ENCODE assay signal across 14 mouse cellular contexts in genomic region chr4:124606180-124606579, GRCm38 (mm10). TPM values are rescaled to one million over a fixed set of nuclear protein-coding genes. Genes with fewer than 3 reads are reported as not detected.
A peak's percentile ranks its signal among the peaks of the same experiment; 100 is the strongest.
DNase-seq lines count a peak whose midpoint lies in the region; ATAC-seq and TF ChIP-seq lines count a peak whose summit lies in the region.
"Had no signal": no experiment of that assay in that cellular context is flagged by ENCODE, and none has a peak within 500 bp of the region (broad histone marks: within the 10 kb centered on the region; RNA-seq: fewer than 3 reads in every experiment).

No protein-coding gene starts in this region.

- no peak for TF ChIP-seq CTCF in E14TG2a.4 (conservative IDR thresholded peaks at IDR 0.05; ENCODE audit: low read length)

- H3K36me3 ChIP-seq in hindbrain, embryonic 11.5 days (ENCODE audit: control insufficient read depth, insufficient read depth, low read length): no peaks in the 10 kb centered on the region
- no peaks in the 10 kb centered on the region for H3K36me3 ChIP-seq in hindbrain, embryonic 16.5 days (ENCODE audit: control insufficient read depth, insufficient read depth, low read length)
- no peaks in the 10 kb centered on the region for H3K36me3 ChIP-seq in E14TG2a.4 (ENCODE audit: insufficient read depth, low read length)
- no peaks in the 10 kb centered on the region for H3K36me3 ChIP-seq in liver, embryonic 12.5 days
- H3K36me3 ChIP-seq: neural tube, embryonic 12.5 days had no signal

- no peak overlapping the region for H3K4me3 ChIP-seq in hindbrain, embryonic 11.5 days (ENCODE audit: low read depth, low read length)
- no peak overlapping the region for H3K4me3 ChIP-seq in hindbrain, embryonic 16.5 days (ENCODE audit: low read length)
- peak overlapping the region; percentile 8; the same call in 1 of the 2 replicates for H3K4me3 ChIP-seq in E14TG2a.4 (replicated peaks; ENCODE audit: low read length)
- peak overlapping the region; percentile 47 for H3K4me3 ChIP-seq in liver, embryonic 12.5 days
- H3K4me3 ChIP-seq: neural tube, embryonic 12.5 days had no signal

- 90% methylated on average over 3 of the region's 3 CpGs for WGBS in hindbrain, embryonic 11.5 days
- 86% methylated on average over 3 of the region's 3 CpGs for WGBS in hindbrain, embryonic 16.5 days
- WGBS in liver, embryonic 12.5 days (ENCODE audit: insufficient replicate concordance): 23% methylated on average over 3 of the region's 3 CpGs

- no peak overlapping the region for H3K4me2 ChIP-seq in hindbrain, embryonic 11.5 days (replicated peaks; ENCODE audit: low read depth, low read length)
- H3K4me2 ChIP-seq in hindbrain, embryonic 16.5 days (ENCODE audit: low read length): no peak overlapping the region
- H3K4me2 ChIP-seq in liver, embryonic 12.5 days: peak overlapping the region; percentile 76
- H3K4me2 ChIP-seq: neural tube, embryonic 12.5 days had no signal

- H3K9me3 ChIP-seq in hindbrain, embryonic 11.5 days (ENCODE audit: control insufficient read depth, low read length): no peaks in the 10 kb centered on the region
- H3K9me3 ChIP-seq in hindbrain, embryonic 16.5 days (ENCODE audit: control insufficient read depth, low read length): no peaks in the 10 kb centered on the region
- H3K9me3 ChIP-seq in E14TG2a.4 (ENCODE audit: low read length): no peaks in the 10 kb centered on the region
- no peaks in the 10 kb centered on the region for H3K9me3 ChIP-seq in liver, embryonic 12.5 days (replicated peaks)
- H3K9me3 ChIP-seq: neural tube, embryonic 12.5 days had no signal

- peak; percentile 38; the same call in 1 of the 2 replicates for ATAC-seq in hindbrain, embryonic 11.5 days (ENCODE audit: low FRiP score)
- no peak for ATAC-seq in hindbrain, embryonic 16.5 days
- peak; percentile 96 for ATAC-seq in liver, embryonic 12.5 days

- H3K9ac ChIP-seq in hindbrain, embryonic 11.5 days (ENCODE audit: low read depth, low read length): no peak overlapping the region
- H3K9ac ChIP-seq in hindbrain, embryonic 16.5 days (ENCODE audit: low read depth, low read length): no peak overlapping the region
- peak overlapping the region; percentile 70 for H3K9ac ChIP-seq in liver, embryonic 12.5 days
- H3K9ac ChIP-seq: neural tube, embryonic 12.5 days had no signal

- H3K27me3 ChIP-seq in hindbrain, embryonic 11.5 days (ENCODE audit: control insufficient read depth, insufficient read depth, low read length): no peaks in the 10 kb centered on the region
- H3K27me3 ChIP-seq in hindbrain, embryonic 16.5 days (replicated peaks; ENCODE audit: control insufficient read depth, insufficient read depth, low read length): peaks cover 3% of the 10 kb centered on the region
- H3K27me3 ChIP-seq in E14TG2a.4 (ENCODE audit: insufficient read depth, low read length): peaks cover 51% of the 10 kb centered on the region
- H3K27me3 ChIP-seq in liver, embryonic 12.5 days (replicated peaks): peaks cover 38% of the 10 kb centered on the region

- H3K4me1 ChIP-seq in hindbrain, embryonic 11.5 days (replicated peaks; ENCODE audit: control insufficient read depth, insufficient read depth, low read length): no peaks in the 10 kb centered on the region
- no peaks in the 10 kb centered on the region for H3K4me1 ChIP-seq in hindbrain, embryonic 16.5 days (ENCODE audit: control insufficient read depth, insufficient read depth, low read depth, low read length)
- peaks cover 38% of the 10 kb centered on the region for H3K4me1 ChIP-seq in E14TG2a.4 (replicated peaks; ENCODE audit: low read depth, low read length)
- H3K4me1 ChIP-seq in liver, embryonic 12.5 days: peaks cover 65% of the 10 kb centered on the region
- H3K4me1 ChIP-seq: neural tube, embryonic 12.5 days had no signal

- DNase-seq in hindbrain, embryonic 11.5 days (ENCODE audit: low spot score): no peak
- DNase-seq in R1 (ENCODE audit: low read depth, low spot score): peak; percentile 55
- DNase-seq in urinary bladder, postnatal 36 days (ENCODE audit: low spot score in 2 of 2): no peak
- no peak for DNase-seq in cerebellum, postnatal 36 days
- DNase-seq in kidney, adult 11 months: no peak
- DNase-seq: adrenal gland, adult 8-10 months; cerebellum, adult 9-10 months had no signal

- no peak overlapping the region for H3K27ac ChIP-seq in hindbrain, embryonic 11.5 days (ENCODE audit: low read depth, low read length)
- no peak overlapping the region for H3K27ac ChIP-seq in hindbrain, embryonic 16.5 days (ENCODE audit: low read depth, low read length)
- H3K27ac ChIP-seq in liver, embryonic 12.5 days: peak overlapping the region; percentile 96
- H3K27ac ChIP-seq: neural tube, embryonic 12.5 days had no signal

RNA-seq across cellular contexts. Expression of gene 3100002H09Rik, which starts 4.4 kb away (rescaled TPM):
- 0.40 and 0.53 TPM in 2 replicates for polyA plus RNA-seq in hindbrain, embryonic 11.5 days (2014; fragmentation: Nextera tagmentation; extraction: Ambion mirVana)
- polyA plus RNA-seq in hindbrain, embryonic 16.5 days (2015; fragmentation: Nextera tagmentation; extraction: Ambion mirVana): 0.36 and 0.49 TPM in 2 replicates
- polyA plus RNA-seq in liver, embryonic 12.5 days (2016; fragmentation: Nextera tagmentation; extraction: Ambion mirVana): not detected in 2 replicates
- polyA plus RNA-seq: heart, embryonic 14.5 days; intestine, embryonic 14.5 days; thymus, postnatal 0 days had no signal

RNA-seq across cellular contexts. Expression of gene Pou3f1, which starts 50.4 kb away (rescaled TPM):
- polyA plus RNA-seq in hindbrain, embryonic 11.5 days (2014; fragmentation: Nextera tagmentation; extraction: Ambion mirVana): 17.4 and 18.8 TPM in 2 replicates
- polyA plus RNA-seq in hindbrain, embryonic 16.5 days (2015; fragmentation: Nextera tagmentation; extraction: Ambion mirVana): 3.0 and 6.7 TPM in 2 replicates
- polyA plus RNA-seq in liver, embryonic 12.5 days (2016; fragmentation: Nextera tagmentation; extraction: Ambion mirVana): 0.02 and 0.22 TPM in 2 replicates

Comparison
In these comparisons a context has a peak if more than half of its experiments do, and no peak if none do; other contexts are left out.
1. H3K4me3 ChIP-seq: peak in E14TG2a.4 (single experiment) and liver, embryonic 12.5 days (single experiment); none in hindbrain, embryonic 11.5 days (single experiment) and hindbrain, embryonic 16.5 days (single experiment).